Mouse (Mus musculus) ZHBTc4 (cell line): ENCODE data around the gene Supt4a.

Experiments
- DNase-seq: peaks from one replicate; pipeline ENCODE4 v3.0.0-alpha.2; 2011; ENCODE audit warnings: low read depth, low spot score

The Supt4a gene

DNA sequence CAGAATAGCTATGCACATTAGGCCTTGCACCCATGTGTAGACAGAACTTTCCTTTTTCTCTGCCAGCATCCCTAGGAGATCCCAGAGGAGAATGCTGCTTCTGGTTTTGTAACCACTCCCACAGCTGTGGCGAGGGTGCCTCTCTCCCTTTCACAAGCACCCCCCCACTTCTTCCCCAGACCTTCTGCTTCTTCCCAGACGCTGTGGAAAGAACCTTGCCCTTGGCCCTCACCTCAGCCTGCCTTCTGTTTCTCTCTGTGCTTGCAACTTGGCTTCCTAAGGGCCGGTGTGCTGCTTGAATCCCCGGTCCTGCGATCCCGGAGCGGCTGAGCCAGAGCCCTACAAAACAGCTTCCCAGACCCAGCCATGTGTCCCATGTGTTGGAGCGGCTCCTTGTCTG is 13.7 kb downstream of the Supt4a start:
- DNase-seq: no peak

DNA sequence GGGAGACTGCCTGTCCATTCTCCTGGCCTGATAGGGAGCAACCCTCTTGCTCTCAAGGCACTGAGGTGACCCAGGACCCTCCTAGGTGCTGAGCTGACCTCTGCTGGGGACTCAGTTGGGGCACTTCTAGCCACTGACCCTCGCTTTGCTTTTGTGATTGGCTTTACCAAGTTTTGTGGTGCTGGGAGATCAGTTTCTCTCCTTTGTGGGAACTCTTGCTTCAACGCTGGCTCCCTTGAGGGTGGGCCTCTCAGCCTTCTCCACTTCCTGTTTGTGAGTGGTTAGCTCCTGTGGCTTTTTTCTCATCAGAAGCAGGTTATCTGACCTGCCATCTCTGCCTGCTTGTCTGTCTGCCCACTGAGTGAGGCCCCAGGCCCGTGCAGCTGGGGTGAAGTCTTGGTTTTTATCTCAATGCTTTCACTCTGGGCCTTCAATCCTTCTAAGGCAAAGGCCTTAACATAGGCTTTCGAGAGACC is 14.2 kb downstream of the Supt4a start:
- no peak for DNase-seq

GRCm38 (mm10) chr11:87752307-87752706 is 15.0 kb downstream of the Supt4a start:
- DNase-seq: peak; percentile 52

DNA sequence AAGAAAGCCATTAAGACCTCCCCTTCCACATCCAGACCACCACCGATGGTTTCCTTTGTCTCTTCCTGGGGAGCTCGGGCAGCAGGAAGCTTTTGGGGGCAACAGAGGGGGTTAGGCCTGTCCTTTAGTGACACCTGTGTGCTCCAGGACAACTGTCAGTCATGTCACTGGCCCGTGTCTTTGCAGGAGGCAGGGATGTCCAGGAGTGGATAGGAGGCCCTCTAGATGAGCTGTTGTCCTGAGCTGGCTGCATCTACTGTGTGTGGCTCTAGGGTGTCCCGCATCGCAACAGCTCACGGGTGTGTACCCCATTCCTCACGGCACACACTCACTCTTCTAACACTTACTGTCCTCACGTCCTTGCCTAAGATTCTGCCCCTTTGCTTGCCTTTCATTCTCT is 15.9 kb downstream of the Supt4a start:
- no peak for DNase-seq

- no peak for DNase-seq
Observed at GRCm38 (mm10) chr11:87753891-87754501, 16.6 kb downstream of the Supt4a start.

GRCm38 (mm10) chr11:87754603-87755002 is 17.3 kb downstream of the Supt4a start:
- no peak for DNase-seq

GRCm38 (mm10) chr11:87755360-87756017 is 18.1 kb downstream of the Supt4a start:
- DNase-seq: no peak

DNA sequence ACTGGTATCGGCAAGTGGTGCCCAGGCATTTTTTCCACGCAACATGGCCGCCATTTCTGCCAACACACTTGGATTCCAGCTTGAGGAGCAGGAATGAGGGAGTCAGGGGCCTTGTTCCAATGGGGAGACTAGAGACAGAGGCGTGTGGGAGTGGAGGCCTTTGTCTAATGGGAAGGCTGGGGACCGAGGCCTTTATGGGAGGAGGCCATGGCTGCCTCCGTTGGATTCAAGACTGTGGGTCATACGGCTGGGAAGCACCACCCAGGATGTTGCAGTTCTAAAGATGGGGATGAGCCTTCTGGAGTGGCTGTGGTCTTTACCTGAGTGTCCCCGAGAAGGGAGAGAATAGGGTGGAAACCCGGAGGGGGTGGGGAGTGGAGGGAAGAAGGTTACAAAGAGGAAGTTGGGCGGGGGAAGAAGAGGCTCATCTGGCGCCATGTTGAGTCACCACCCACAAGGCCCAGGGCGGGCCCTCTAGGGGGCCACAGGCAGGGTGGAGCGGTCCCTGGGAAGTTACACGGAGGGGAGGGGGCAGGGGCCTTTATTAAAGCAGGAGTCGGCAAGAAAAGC is 19.0 kb downstream of the Supt4a start:
- no peak for DNase-seq

DNA sequence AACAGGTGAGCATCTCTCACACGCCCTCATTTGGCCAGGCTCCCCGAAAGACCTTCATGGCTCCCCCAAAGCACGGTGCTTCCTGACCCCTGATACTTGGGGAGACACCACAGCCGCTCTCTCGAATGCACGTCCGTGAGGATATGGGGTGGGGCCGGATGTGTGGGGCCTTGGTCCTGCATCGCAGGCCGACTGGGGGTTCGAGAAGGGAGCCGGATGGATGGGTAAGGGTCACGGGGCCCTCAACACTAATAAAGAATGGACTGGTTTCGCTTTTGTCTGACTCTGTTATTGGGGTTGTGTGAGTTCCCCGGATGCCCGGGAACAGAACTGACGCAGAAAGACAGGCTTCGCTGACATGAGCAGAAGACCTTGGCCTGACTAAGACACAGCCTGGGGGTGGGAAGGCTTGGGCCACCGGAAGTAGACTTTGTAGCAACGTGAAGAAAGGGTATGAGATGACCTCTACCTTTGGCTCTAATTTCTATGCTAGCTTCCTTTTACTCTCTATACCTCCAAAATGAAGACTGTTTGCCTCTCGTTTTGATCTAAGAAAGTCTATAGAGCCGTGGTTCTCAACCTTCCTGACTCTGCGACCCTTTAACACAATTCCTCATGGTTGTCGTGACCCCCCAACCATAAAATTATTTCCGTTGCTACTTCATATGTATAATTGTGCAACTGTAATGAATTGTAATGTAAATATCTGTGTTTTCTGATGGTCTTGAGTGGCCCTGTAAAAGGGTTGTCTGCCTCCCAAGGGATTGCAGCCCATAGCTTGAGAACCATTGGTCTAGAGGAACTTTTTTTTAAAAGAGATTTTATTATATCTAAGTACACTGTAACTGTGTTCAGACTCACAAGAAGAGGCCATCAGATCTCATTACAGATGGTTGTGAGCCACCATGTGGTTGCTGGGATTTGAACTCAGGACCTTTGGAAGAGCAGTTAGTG is 19.9 kb downstream of the Supt4a start:
- no peak for DNase-seq

DNA sequence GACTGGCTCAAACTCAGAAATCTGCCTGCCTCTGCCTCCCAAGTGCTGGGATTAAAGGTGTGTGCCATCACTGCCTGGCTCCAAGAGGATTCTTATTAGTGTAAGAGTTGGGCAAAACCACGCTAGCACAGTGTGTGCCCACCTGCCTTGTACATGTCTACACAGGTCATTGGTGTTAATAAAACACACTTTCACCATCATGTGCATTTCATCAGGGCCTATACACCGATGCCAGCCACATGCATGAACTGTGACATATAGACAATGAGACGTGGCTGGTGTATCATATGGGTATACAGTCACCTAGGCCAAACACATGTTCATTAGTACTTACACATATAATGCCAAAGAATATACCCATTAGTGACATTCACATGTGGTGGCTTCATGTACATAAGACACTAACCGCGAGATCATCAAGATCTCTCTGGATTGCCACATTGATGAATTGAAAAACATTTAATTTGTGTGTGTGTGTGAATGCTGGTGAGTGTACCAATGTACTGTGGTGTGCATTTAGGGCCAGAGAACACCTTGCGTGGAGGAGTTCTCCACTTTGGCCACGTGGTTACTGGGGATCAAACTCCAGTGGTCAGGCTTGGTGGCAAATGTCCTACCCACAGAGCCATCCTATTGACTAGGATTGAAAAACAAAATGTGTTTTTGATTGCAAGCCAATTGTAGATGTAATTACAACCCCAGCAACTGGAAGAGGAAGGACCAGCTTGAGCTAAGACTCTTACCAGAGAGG is 21.0 kb downstream of the Supt4a start:
- no peak for DNase-seq

DNA sequence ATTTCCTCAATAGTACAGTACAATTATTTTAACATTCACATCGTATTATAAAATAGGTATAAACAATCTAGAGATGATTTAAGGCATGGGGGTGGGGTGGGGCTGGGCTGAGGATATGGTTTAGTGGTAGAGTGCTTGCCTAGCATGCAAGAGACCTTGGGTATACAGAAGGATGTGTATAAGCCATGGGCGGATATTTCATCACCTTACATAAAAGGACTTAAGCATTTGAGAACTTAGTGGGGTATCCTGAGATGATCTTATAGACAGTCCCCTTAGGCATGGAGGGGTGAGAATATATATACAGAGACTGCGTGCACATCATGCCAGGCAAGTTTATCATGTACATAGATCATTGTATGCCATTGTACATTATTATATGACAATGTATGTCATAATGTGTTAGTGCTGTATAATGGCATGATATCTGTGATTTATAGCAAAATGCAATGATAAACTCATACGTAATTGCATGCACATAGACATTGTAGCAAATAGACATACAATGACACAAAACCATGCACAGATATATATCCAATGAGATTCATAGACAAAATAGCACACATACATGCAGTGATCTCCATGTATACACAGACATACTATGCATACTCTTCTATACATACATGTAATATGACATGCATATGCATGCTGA is 21.7 kb downstream of the Supt4a start:
- no peak for DNase-seq

DNA sequence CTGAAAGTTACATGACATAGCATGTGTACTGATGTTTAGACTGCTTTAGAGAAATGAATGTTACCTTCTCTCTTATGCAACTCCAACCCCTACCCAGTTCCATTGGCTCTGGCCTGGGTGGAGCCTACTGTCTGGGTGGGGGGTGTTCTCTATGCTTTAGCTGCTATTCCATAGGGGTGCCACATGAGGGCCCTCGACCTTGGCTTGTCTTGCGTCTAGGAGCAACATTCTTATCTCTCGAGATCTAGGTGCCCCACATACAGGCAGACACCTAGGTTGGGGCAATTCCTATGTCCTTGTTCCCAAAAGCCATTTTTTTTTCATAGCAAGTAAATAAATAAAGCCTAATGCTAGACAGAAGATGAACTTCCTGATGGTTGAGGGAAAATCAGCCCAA is 22.3 kb downstream of the Supt4a start:
- peak; percentile 75 for DNase-seq

DNA sequence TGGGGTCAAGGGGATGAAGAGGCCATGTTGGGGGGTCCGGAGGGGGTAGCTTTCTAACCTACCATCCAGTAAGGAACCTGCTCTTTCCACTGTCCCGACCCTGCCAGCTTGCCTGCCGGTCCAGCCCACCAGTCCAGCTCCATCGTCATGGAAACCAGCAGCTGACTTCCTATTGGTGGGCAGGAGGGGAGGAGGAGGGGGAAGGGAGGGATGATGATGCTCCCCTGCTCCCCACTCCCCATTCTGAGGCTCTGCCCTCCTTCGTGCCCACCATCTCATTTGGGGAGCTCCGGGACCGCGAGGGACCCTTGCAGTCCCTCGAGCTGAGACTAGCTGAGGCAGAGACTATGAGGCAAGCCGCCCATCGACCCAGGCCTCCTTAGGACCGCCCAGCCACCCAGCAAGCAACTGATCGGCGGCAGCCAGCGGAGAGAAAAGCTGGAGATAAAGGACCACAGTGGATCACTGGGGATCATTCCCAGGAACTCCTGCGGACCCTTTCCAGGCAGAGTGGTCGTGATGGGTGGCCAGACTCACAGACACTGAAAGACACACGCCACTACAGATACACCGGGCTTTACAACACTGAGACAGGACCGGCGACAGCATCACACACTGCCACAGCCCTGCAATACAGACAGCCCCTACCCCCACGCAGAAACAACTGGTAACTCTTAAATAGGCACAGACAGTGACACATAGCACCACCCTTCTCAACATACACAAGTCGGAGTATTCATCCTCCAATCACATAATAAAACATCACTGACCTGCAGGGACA is 23.1 kb downstream of the Supt4a start, which contains the start of gene Tspoap1:
Tspoap1 (plus strand) TSS at position 241 of the 781 bp plus-strand sequence.
- DNase-seq: no peak

DNA sequence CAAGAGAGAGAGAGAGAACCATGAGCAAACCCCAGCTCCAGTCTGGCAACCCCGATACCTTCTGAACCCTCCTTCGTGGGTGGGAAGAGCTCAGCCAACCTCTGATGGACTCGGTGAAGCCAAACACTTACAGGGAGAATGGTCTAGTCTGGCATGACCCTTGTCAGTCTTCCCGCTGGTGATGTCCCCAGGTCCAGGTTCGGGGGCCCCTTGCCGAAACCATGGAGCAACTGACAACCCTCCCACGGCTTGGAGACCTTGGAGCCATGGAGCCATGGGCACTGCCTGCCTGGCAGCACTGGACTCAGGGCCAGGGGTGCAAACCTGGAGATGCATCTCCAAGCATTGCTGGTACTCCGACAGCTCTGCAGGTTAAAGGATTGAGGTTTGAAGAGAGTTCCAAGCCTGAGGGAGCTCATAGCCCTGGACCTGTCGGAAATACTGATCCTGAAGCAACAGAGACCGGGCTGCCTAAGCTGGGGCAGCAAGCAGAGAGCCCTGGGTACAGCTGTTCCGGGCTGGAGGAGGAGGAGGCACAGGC is 23.9 kb downstream of the Supt4a start:
- no peak for DNase-seq

DNA sequence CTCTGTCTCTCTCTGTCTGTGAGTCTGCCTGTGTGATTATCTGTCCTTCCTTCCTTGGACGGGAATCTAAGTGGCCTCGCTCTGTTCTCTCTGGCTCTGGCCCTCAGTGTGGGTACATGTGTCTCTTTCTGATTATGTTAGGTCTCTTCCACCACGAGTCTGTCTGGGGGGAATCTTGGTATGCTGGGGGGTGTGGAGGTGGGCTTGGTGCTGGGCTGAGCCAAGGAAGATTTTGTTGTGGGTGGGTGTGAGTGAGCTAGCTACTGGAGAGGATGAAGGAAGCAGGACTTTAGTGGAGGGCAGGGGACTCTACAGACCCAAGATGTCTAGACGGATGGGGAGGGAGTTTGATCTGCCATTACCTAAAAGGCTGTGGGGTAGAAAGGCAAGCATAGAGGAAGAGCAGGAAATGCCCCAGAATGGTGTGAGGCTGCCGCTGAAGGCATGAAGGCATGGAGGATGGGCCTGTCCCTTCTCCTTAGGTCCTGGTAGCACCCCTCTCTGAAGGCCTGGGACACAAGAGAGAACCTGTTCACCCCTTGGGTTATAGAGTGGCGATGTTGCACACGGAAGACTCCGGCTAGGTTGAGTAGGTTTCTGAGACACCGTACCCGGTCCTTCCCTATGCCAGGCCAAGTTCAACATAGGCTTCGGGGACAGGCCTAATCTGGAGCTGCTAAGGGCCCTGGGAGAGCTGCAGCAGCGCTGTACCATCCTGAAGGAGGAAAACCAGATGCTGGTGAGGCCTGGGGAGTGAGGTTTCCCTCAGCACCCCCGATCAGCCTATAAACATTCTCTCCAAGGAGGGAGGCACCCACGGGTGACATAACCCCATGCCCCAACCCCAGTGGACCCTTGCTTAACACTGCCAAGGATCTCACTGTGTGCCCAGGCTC is 24.7 kb downstream of the Supt4a start:
- no peak for DNase-seq

GRCm38 (mm10) chr11:87762702-87763385 is 25.5 kb downstream of the Supt4a start:
- DNase-seq: no peak

GRCm38 (mm10) chr11:87763511-87763987 is 26.2 kb downstream of the Supt4a start:
- peak; percentile 95 for DNase-seq
